Mouse (Mus musculus) kidney, postnatal 36 days (tissue): Measurements from ENCODE around the gene Dnah2.
"Not testable (repeated sequence)": the region's sequence is repeated elsewhere in the genome, so short reads cannot be mapped to it uniquely, and the experiment has no call there.

Experiments used
- DNase-seq, 2 experiments: peaks; one replicate each; pipeline ENCODE4 v3.0.0; 2021 to 2022; ENCODE audit warnings: mixed read lengths in 2 of 2

Dnah2 gene

DNA sequence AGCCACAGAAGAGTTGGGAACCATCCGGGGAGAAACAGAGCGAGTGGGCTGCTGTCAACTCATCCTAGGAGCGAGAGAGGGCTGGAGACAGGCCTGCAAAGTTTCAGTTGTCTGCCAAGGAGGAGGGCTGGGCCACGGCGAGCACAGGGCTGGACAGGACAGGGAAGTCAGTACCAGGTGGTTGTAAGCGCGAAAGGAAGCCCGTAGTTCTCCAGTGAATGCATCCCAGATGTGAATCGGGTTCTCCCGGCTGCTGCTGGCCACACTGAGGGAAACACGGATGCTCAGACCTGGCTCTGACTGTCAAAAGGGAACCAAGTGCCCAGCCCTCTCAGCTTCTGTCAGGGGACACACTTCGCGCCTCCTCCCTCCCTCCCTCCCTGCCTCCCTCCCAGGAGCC lies 14.5 kb upstream of the Dnah2 start:
- no peak for DNase-seq

DNA sequence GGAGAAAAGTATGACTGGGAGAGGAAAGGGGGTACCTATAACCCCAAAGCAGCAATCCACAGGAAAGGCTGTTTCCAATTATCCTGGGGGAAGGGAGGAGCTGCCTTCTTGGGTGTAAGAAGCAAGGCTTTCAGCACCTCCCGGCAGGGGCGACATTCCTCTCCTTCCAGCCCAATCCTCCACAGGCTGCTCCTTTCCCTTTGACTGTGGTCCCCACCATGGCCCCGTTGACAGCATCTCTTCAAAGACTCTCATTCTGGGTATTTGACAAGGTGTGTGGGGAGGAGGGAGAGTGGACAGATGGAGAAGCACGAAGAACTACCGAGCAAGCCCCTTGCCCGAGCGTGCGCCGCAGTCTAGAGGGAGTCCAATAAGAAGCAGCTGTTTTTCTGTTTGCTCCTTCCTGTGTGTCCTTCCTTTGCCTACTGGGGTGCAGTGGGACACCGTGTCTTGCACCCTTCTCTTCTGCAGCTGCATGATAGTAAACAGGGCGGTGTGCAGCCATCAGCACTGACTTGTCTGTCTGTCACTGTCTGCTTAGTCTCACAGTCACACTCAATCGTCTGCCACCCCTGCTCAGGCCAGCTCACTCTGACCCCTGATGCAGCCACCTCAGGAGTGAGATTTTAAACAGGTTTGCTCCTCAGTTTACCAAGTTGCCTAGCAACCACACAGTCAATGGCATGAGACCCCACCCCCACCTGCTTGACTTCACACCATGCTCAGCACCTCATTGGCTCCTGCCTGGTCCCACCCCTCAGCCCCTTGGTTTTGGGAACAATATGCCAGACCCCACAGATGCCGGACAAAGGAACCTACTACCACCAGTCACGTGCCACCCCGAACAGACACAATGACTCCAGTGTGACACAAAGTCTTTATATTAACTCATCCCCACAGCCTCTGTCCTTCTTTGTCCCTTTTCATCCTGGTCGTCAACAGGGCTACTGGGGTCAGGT lies 12.3 kb upstream of the Dnah2 start:
- DNase-seq, result no peak

DNA sequence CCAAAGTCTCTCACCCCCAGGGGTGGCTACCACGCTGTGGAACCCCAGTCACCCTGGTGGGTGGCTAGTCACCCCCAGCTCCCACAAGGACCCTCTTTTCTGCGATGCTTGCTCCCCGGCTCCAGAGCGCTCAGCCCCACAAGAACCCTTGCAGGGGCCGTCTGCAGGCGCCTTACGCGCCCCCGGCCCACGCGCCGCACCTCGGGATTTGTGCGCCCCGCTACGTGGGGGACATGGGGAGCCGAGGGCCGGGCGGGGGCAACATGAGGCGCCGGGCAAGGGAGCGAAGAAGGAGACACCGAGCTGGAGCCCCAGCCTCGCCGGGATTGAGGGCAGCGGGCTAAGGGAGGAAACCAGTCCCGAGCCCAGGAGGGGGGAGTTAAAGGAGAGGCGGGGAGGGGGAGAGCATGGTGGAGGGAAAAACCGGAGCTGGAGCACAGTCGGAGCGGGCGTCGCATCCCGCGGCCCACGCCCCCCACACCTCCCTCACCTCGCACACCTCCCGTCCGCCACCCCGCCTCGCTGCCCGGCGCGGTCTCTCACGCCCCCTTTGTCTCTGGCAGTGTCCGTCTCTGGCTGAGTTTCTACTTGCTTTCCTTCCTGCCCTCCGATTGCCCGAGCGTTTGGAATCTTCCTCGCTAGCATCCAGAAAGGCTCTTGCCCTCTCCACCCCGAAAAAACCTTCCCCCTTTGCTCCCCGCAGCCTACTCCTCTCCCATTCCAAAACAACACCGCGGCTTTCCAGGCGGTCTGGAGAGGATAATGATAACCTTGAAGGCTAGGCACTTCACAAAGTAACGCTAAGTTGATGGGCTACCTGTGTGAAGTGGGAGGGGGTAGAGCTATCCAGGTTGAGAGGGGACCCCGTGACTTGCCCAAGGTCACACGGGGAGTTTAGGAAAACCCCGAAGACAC lies 11.2 kb upstream of the Dnah2 start, which contains the start of gene Efnb3:
Gene Efnb3, minus strand, starts transcription at position 355 of the 915 bp plus-strand sequence.
- DNase-seq, result peak in 1 of 2 experiments; percentile 13

DNA sequence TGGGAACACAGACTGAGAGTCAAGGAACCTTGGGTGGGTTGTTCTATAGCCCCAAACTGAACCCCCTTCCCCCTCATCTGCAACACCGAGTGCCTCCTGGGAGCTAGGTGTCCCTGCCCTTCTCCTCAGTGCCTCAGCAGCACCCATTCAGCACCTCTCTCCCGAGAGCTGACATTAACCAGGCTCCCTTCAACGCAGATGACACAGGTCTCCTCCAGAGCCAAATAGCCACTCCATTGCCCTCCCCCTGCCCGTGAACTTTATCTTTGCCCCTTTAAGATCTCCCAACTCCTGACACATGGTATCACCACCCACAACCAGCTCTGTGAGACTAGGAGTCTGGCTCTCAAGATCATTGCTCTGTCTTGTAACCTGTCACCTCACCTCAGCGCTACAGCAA lies 10.3 kb upstream of the Dnah2 start:
- no peak for DNase-seq

DNA sequence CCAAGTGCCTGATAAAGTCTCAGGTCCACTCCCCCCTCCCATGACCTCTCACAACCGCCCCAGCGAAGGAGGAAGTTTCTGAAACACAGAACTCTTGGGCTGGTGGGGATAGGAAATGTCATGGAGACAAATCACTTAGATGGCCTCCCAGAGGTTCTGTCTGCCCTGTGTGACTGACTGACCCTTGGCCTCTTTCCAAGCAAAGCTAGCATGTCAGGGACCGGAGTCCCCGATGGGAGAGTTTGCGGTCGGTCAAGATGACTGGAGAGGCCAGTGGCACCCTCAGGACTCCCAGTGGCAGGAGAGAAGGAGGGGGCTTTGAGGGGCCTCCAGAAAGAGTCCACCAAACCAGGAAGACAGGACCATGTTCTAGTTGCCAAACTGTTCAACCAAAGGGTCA lies 9.8 kb upstream of the Dnah2 start:
- peak; percentile 24 to 52 for DNase-seq

DNA sequence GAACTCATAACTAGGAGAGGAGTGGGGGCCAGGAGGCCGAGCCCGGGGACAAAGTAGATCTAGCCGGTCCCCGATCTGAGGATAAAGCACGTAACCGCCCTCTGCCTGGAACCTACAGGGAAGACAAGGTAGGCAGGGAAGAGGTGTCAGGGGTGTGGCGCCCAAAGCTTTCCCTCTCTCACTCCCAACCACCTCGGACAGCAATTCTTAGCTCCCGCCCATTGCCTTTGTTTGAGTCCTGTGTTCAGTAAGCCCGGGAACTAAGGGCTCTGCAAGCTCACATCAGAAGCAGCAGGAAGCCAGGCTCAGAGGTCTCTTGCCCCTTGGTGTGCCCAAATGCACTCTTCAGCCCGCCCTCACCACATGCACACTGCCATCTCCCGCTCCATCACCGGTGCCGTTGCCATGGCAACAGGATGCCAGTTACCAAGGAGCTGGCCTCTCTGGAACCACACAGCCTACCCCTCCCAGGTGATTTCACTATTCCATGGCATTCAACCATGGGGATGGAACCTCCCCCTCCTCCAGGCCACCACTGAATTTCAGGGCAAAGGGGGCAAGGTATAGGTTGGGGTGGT lies 8.6 kb upstream of the Dnah2 start:
- DNase-seq, result no peak

DNA sequence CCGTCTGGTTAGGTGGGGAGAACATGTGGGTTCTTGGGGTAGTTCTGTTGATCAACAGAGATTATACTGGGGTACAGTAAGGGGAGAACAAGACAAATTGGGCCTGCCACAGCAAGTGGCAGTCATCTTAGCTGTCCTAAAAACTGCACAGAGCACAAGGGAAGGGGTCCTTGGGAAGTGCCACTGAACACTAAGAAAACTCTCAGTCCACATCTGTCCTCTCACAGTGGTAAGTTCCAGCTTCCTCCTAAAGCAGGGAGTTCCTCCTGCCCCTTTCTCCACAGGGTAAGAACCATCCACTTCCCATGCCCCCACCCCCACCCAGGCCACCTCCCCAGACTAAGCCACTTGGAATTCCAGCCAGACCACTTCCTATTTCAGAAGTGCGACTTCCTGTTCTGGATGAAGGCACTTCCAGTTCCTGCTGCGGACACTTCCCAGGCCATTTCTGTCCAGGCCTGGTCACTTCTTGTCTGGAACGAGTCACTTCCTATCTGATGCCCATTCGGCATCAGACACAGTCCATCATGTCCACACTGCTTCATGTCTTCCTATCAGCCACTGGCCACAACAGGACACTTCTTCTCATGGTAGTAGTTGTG lies 5.7 kb upstream of the Dnah2 start:
- DNase-seq, result no peak

DNA sequence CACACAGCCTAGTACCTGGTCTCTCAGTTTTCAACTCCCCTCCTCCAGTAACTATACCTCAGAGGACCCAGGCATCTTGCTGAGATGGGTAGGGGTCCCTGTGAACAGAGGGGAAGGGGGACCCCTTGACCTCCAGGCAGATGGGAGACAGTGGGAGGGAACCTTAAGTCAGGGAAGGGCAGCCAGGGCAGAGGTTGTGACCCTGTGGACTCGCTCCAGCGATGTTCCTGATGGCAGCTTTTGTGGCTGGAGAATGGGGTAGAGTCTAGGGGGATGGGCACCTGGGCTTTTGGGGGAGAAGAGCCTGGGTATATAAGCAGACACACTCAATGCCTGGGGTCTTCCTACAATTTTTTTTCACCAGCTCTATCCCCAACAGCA lies 4.4 kb upstream of the Dnah2 start:
- DNase-seq, result no peak

DNA sequence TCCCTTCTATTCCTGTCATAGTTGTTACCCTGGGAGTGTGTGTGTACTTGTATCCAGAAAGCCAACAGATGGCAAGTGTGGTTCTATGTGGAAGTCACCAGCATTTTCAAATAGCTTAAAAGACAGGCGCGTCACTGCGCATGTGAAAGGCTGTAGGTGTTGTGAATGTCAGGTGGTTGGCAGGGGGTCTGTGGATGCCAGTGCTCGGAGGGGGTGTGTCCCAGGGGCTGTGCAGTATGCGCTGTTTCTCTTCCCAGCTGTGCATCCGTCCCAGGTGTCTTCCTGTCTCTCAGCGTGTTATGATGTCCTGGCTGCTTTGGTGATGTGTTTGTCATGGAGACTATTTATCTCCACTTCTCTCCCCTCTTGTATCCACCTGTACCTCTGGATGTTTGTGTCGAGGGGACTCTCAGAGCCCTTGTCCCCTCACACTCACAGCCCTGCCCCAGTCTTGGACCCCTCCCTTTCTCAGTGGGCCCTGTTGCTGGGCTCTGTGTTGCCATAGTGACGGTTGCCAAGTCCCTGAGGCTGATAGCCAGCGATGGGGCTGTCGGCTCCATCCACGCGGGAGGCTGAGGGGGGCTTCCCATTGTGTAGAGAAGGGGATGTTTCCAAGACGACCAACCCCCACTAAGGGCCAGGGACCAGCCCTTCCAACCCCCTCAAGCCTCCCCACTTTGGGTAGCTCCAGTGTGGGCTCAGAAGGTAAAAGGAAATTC lies 3.9 kb upstream of the Dnah2 start:
- no peak for DNase-seq

DNA sequence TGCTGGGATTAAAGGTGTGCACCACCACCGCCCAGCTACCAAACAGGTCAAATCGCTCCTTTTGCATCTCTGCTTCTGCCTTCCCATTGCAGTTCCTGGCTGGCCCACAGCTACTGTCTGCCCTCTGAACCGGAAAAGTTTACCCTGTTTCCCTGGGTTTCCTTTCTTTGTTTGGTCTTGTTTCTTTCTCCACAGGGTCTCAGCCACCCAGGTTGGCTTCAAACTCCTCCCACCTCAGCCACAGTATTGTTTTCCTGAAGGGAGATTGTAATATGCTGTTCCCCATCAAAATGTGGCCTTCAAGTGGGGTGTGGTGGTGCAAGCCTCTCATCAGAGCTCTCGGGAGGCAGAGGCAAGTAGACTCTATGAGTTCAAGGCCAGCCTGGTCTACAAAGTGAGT lies 2.4 kb upstream of the Dnah2 start:
- no peak for DNase-seq

DNA sequence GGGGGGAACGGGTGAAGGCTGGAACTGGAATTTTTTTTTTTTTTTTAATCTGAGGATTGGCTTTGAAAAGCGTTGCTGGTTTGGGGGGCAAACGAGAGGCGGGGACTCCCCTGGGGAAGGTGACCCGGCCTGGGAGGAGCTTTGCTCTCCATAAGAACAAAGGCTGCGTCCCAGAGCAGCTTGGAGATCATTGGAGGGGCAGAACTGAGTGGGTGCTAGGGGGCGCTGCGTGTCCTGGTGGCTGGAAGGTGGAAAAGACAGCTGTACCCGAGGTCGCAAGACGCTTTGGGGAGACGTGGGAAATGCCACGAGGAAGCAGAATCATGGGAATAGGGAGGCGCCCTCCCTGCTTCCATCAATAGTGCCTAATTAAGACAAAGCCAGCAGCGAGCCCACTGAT lies 1.8 kb downstream of the Dnah2 start:
- DNase-seq, result peak; percentile 44 to 82

DNA sequence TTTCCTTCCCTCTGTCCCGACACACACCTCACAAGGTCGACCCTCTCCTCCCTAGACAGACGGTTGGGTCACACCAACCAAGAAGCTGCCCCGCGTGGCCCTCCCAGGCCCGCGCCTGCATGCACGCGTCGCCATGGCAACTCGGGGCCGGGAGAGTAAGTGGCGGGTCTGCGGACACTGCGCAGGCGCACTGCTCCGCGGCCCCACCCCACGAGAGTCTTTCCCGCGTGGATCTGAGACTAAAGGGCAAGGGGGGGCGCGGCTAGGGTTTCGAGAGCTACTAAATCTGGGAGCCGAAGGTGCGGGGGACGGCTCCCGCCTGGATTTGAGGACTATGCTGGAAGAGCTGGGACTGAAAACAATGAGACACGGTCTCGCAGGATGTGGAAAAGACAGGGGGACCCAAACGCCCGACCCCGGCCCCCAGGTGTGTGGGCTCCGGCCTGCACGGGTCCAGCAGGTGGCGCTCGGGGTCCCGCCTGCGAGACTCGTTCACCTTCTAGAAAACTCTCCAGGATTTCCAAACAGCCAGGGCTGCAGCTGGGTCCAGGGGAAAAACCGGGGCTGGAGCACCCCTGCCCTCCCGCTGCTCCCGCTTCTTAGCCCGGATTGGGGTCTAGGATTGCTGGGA lies 2.4 kb downstream of the Dnah2 start:
- peak; percentile 78 to 92 for DNase-seq

DNA sequence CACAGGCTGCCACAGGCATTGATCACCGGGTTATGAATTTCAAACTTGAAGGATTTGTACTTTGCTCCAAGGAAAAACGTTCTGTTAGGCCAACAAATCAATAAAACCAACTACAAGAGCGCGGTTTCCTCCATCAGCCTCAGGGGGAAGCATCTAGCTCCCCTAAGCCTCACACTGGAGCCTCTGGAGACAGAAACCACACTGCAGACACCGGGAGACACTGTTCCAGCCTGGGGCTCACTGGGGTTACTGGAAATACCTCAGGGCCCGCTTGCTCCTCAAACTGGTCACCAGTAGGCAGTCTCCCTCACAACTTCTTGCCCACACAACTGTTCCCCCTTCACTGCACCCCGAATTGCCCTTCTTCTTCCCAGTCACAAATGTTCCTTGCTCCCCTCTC lies 3.0 kb downstream of the Dnah2 start:
- DNase-seq, result peak in 1 of 2 experiments; percentile 21

DNA sequence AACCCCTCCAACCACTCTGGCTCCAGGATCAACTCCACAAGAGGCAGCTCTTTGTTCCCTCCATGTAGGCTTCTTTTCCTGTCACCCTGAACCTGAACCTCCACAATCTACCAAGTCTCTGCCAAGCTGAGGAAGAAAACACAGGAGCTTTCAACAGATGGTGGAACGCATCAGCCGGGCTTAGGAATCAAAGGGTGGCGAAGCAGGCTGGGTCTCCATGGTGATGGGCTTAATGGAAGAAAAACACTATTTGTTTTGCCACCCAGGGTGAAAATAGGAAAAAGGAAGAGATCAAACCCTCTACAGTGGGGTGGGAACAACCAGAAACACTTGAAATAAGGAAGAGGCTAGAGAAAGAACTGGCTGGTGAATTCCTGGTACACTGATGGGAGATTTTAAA lies 5.3 kb downstream of the Dnah2 start:
- DNase-seq, result no peak

DNA sequence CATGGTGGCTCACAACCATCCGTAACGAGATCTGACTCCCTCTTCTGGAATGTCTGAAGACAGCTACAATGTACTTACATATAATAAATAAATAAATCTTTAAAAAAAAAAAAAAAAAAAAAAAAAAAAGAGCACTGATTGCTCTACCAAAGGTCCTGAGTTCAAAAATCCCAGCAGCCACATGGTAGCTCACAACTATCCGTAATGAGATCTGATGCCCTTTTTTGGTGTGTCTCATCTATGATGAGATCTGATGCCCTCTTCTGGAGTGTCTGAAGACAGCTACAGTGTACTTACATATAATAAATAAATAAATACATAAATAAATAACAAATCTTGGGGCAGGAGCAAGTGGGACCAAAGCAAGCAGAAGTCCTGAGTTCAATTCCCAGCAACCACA lies 7.2 kb downstream of the Dnah2 start:
- not testable (repeated sequence) for DNase-seq

DNA sequence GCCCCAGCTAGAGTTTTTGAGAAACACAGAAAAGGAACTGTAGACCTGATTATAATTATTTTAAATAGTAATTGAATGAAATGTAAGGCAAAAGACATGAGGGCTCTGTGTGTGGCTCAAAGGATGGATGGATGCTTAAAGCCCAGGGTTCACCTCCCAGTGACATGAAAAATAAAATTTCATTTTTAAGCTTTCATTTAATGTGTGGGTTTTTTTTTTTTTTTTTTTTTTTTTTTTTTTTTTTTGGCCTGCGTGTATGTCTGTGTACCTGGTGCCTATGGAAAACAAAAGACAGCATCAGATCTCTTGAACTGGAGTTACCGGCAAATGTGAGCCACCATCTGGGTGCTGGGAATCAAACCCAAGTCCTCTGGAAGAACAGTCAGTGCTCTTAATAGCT lies 8.2 kb downstream of the Dnah2 start:
- DNase-seq, result no peak

DNA sequence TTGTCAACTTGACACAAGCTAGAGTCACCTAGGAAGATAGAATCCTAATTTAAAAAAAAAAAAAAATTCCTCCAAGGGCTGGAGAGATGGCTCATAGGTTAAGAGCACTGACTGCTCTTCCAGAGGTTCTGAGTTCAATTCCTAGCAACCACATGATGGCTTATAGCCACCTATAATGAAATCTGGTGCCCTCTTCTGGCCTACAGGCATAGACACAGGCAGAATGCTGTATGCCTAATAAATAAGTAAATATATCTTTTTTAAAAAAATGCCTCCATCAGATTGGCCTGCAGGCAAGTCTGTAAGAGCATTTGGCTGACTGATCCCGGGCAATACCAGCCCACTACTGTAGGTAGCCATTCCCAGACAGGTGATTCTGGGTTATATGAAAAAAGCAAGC lies 13.9 kb downstream of the Dnah2 start:
- no peak for DNase-seq

DNA sequence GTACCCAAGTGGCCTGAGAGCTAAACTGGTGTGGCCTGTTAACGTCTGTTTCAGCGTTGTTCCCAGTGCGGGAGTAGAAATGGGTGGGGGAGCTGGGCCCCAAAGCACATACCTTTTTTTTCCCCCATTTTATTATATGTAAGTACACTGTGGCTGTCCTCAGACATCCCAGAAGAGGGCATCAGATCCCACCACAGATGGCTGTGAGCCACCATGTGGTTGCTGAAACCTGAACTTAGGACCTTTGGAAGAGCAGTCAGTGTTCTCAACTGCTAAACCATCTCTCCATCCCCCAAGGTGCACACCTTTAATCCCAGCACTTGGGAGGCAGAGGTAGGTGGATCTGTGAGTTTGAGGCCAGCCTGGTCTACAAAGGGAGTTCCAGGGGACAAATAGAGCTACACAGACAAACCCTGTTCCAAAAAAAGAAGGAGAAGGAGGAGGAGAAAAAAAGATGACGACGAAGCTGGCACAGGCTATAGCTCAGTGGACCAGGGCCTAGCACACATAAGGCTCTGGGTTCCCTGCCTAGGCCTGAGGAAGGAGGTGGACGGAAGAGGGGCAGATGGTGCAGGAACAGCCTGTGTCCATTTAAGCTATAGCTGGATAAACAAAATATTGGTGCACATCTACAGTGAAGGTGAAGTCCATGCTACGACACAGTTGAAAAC lies 16.3 kb downstream of the Dnah2 start:
- DNase-seq, result peak in 1 of 2 experiments; percentile 15

DNA sequence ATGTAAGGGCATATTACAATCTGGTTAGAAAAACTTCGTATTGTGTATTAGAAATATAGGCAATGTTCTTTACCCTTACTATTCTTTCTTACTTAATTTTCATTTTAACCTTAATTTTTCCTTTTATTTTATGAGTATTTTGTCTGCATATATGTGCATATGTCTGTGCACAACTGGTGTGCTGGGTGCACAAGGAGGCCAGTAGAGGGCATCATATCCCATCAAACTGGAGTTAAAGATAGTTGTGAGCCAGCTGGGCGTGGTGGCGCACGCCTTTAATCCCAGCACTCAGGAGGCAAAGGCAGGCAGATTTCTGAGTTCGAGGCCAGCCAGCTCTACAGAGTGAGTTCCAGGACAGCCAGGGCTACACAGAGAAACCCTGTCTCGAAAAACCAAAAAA lies 18.2 kb downstream of the Dnah2 start:
- DNase-seq, result peak in 1 of 2 experiments; percentile 20

DNA sequence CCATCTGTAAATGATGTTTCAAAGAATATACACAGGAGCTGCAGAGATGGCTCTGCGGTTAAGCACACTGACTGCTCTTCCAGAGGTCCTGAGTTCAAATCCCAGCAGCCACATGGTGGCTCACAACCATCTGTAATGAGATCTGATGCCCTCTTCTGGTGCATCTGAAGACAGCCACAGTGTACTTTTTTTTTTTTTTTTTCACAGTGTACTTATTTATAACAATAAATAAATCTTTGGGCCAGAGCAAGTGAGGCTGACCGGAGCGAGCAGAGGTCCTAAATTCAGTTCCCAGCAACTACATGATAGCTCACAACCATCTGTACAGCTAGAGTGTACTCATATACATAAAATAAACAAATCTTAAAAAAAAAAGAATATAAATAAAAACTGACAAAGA lies 18.6 kb downstream of the Dnah2 start:
- DNase-seq, result not testable (repeated sequence)

DNA sequence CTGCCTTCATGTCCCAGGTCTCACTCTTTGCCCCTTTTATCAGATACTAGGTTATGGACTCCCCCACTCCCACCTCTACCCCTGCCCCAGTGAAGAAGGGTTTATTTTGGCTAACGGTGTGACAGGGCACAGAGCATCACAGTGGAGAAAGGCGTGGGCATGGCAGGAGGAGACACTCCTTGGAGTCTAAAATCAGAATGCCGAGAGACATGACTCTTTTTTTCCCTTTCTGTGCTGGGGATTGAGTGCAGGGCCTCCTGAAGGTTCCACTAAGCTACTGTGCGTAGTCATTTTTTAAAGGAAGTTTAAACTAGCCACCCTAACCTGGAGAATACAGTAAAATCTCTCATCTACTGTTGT lies 20.9 kb downstream of the Dnah2 start:
- no peak for DNase-seq
